Mouse (Mus musculus) spleen, adult 2 months (tissue): ENCODE measurements around the gene Scn11a. TPM values are rescaled to one million over a fixed set of nuclear protein-coding genes. Genes with fewer than 3 reads are reported as not detected.

Experiments
- DNase-seq, 2 experiments: peaks; one replicate each; pipeline versions ENCODE4 v3.0.0 to v3.0.0-alpha.2; 2012 to 2021; ENCODE audit warnings: low spot score in 2 of 2, low read depth in 1 of 2
- H3K27ac ChIP-seq: fragments of 200-500 bp; 2 replicates; pipeline ENCODE4 v1.5.1; 2012; ENCODE audit warnings: low read length, inconsistent platforms; ENCODE audit not compliant: insufficient read depth
- H3K27me3 ChIP-seq: fragments of 200-500 bp; 2 replicates; pipeline ENCODE4 v1.6.1; 2012; ENCODE audit warnings: mild to moderate bottlenecking, moderate library complexity, low read length, inconsistent platforms; ENCODE audit not compliant: control insufficient read depth, insufficient read depth
- H3K36me3 ChIP-seq: fragments of 200-500 bp; 2 replicates; pipeline ENCODE4 v1.6.1; 2012; ENCODE audit warnings: mild to moderate bottlenecking, low read length, inconsistent platforms; ENCODE audit not compliant: control insufficient read depth, insufficient read depth
- H3K4me1 ChIP-seq: fragments of 200-500 bp; 2 replicates; pipeline ENCODE4 v1.6.1; 2011; ENCODE audit warnings: inconsistent platforms; ENCODE audit not compliant: control insufficient read depth, insufficient read depth, insufficient read length
- H3K4me3 ChIP-seq: fragments of 200-500 bp; 2 replicates; pipeline ENCODE4 v1.5.1; 2011; ENCODE audit warnings: mild to moderate bottlenecking, inconsistent platforms; ENCODE audit not compliant: insufficient read depth, insufficient read length; ENCODE audit errors: extremely low read depth
- CTCF ChIP-seq: fragments of 200-500 bp; IDR thresholded peaks from 2 replicates; pipeline ENCODE4 v1.5.1; 2011; ENCODE audit warnings: mild to moderate bottlenecking, inconsistent platforms; ENCODE audit not compliant: insufficient read depth, insufficient read length, insufficient replicate concordance; ENCODE audit errors: extremely low read depth
- POLR2A ChIP-seq: fragments of 200-500 bp; IDR thresholded peaks from 2 replicates; pipeline ENCODE4 v1.6.1; 2011; ENCODE audit warnings: low read depth, low read length, inconsistent platforms
- WGBS: fragments of 180-500 bp; shearing (Covaris S2); methylation state at CpG from one replicate; pipeline ENCODE4 v1.1.7; 2018; 5-methylcytosine and 5-hydroxymethylcytosine counted together
- polyA plus RNA-seq: library from polyadenylated mRNA; depleted of rRNA; stranded (reverse); fragments of >200 nt; gene quantifications from 2 replicates; pipeline ENCODE4 v1.2.3, GENCODE M21; 2012

Gene Scn11a
- polyA plus RNA-seq, 1 experiment = not detected

DNA sequence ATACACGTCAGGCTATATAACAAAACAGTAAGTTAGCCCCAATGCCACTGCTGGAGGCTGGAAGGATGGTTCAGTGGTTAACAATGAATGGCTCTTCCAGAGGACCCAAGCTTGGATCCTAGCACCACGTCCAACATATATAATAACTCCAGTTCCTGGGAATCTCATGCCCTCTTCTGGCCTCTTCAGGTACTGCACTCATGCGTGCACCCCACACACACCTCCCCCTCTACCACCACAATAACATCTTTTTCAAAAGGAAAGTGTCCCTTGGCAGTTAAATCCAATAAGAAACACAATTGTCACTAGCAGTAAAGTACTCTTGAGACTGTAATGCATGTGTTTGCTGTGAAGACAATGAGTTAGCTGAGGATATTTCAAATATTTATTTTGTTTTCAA, 65.0 kb downstream of the Scn11a start:
- WGBS = 84% methylated on average over 3 of the region's 3 CpGs
- H3K4me3 ChIP-seq = no peak overlapping the region
- H3K27ac ChIP-seq = no peak overlapping the region
- H3K36me3 ChIP-seq = no peaks in the 10 kb centered on the region
- TF ChIP-seq CTCF (no peak), POLR2A (no peak)
- no peaks in the 10 kb centered on the region for H3K27me3 ChIP-seq
- DNase-seq = no peak
- no peaks in the 10 kb centered on the region for H3K4me1 ChIP-seq

DNA sequence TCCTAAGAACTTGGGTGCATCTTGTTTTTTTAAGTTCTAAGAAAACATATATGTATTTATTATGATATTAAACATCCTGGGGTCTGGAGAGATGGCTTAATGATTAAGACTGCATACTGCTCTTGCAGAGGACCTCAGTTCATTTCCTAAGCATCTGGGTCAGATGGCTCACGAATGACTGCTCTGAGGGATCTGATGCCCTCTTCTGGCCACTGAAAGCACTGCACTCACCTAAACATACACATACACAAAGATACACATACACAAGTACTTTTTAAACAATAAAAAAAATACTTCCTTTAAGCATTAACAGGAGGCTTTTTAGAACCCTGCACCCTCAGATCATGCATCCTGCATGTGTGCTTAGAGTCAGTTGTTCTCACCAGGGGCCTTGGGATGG, 65.8 kb downstream of the Scn11a start:
- no peaks in the 10 kb centered on the region for H3K36me3 ChIP-seq
- H3K4me3 ChIP-seq = no peak overlapping the region
- DNase-seq = no peak
- no peak for TF ChIP-seq POLR2A
- no peak for TF ChIP-seq CTCF
- 93% methylated on average over 1 of the region's 1 CpGs for WGBS
- no peaks in the 10 kb centered on the region for H3K4me1 ChIP-seq
- no peak overlapping the region for H3K27ac ChIP-seq
- H3K27me3 ChIP-seq = no peaks in the 10 kb centered on the region

DNA sequence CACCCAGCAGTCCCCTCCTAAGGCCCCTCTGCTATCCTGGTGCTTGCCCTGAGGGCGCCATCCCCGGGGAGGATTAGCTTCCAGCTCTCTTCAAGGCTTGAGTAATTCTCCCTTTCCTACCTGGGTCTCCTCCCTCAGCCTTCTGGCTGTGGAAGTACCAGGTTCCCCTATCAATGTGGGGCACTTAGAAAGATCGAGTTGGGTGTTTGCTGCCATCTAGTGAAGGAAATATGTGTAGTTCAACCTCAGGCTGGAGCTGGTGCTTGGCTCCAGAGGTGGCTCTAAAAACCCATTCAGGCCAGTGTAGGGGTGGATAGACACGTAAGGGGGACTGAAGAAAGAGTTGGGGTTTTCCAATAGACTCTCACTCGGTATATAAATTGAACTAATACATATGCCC, 73.7 kb downstream of the Scn11a start:
- no peaks in the 10 kb centered on the region for H3K36me3 ChIP-seq
- no peaks in the 10 kb centered on the region for H3K4me1 ChIP-seq
- H3K4me3 ChIP-seq = no peak overlapping the region
- H3K27me3 ChIP-seq = no peaks in the 10 kb centered on the region
- WGBS = 14% methylated on average over 5 of the region's 5 CpGs
- DNase-seq = no peak
- H3K27ac ChIP-seq = no peak overlapping the region
- TF ChIP-seq POLR2A (no peak), CTCF (peak; percentile 41; the same call in 1 of the 2 replicates)

DNA sequence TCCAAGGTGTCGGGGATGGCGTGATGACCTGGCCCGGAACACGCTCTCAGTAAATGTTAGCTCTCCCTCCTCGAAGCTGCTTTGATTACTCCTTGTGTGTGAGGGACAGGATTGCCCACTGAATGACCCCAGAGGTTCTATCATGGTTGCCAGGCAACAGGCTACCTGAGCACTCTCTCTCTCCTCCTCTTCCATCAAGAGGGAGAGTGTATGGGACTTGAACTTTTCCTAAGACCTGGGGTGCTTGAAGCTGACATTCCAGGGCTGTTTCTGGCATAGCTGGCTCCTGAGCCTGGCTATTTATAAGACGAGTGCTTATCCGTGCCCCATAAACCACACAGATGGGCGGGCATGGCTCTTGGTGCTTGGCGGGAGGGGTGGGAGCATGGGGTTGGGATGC, 76.1 kb downstream of the Scn11a start:
- DNase-seq = no peak
- no peaks in the 10 kb centered on the region for H3K27me3 ChIP-seq
- H3K36me3 ChIP-seq = no peaks in the 10 kb centered on the region
- peaks cover 6% of the 10 kb centered on the region; the same call in 1 of the 2 replicates for H3K4me1 ChIP-seq
- no peak overlapping the region for H3K4me3 ChIP-seq
- WGBS = 84% methylated on average over 9 of the region's 9 CpGs
- no peak overlapping the region for H3K27ac ChIP-seq
- TF ChIP-seq POLR2A (no peak), CTCF (no peak)

DNA sequence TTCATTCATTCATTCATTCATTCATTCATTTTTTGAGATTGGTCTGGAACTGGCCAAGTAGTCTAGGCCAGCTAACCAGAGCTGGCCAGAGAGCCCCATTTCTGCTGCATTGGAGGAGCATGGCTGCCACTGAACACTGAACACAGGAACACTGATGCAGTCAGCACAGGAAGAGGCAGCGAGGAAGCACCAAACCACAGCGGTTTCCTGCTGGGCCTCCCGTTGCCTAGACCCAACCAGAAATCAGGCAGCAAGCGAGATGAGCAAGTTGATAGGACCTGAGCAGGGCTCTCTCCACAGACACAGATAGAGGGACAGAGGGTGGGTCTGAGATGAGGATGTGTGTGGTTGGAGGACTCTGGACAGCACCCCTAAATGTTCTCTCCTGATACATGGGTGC, 81.4 kb downstream of the Scn11a start:
- Histone ChIP-seq H3K27ac (peak overlapping the region; percentile 77), H3K4me1 (peaks cover 19% of the 10 kb centered on the region; the same call in 1 of the 2 replicates), H3K4me3 (peak overlapping the region; percentile 25; the same call in 1 of the 2 replicates), H3K36me3 (no peaks in the 10 kb centered on the region), H3K27me3 (no peaks in the 10 kb centered on the region)
- TF ChIP-seq CTCF = no peak
- TF ChIP-seq POLR2A = no peak; the same call in 1 of the 2 replicates
- 4% methylated on average over 4 of the region's 4 CpGs for whole genome bisulfite sequencing
- peak; percentile 34 to 62 for DNase-seq

DNA sequence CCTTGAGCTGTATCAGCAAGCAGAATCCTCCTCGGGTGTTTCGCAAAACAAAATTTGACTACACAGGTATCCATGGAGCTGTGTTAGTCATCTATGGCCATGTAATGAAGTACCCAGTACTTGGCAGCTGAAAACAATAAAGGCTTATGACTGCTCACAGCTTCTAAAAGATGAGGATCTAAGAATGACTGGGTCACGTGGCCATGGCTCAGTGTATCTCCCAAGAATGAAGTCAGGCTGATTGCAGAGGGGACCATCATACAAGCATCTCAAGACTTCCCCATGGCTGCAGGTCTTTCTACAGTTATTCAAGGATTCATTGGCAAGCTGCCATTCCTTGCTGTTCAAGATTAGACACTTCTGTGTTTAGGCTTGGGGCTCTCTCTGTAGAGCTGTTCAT, 81.9 kb downstream of the Scn11a start:
- TF ChIP-seq POLR2A (no peak), CTCF (no peak)
- 68% methylated on average over 3 of the region's 3 CpGs for WGBS
- no peaks in the 10 kb centered on the region for H3K27me3 ChIP-seq
- H3K4me3 ChIP-seq = no peak overlapping the region
- H3K4me1 ChIP-seq = peaks cover 19% of the 10 kb centered on the region; the same call in 1 of the 2 replicates
- 0 out of 2 replicates have a peak overlapping the region, but pooled peaks have one; percentile 5 for H3K27ac ChIP-seq
- H3K36me3 ChIP-seq = no peaks in the 10 kb centered on the region
- DNase-seq = no peak

DNA sequence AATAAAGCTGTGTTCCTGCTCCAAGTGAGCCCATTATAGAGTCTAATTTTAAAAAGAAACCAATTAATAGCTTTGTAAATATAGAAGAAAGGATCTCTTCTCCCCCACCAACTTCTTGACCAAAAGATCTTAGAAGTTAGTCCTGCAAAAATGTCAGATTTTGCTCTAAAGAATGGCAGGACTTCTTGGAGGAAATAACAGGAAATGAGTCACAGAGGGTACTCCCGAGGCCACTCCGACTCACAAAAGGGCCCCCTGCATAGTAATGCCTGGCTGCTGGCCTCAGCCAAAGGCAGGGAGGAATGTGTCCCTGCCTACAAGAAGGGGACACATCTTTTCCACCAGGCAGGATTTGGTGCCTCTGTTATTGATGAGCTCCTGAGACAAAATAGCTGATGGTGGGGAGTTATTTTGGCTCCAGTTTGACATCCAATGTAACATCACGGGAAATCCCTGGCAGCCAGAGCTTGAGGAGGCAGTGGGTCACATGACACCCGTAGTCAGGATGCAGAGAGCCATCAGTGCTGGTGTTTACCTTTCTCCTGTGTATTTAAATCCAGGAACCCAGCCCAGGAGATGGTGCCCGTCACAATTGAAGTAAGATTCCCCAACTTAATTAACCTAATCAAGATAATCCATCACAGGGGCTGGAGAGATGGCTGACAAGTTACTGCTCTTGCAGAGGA, 84.0 kb downstream of the Scn11a start:
- no peak for TF ChIP-seq CTCF
- no peak for TF ChIP-seq POLR2A
- H3K27ac ChIP-seq = no peak overlapping the region
- H3K27me3 ChIP-seq = no peaks in the 10 kb centered on the region
- no peak overlapping the region for H3K4me3 ChIP-seq
- no peak for DNase-seq
- WGBS = 53% methylated on average over 5 of the region's 5 CpGs
- no peaks in the 10 kb centered on the region for H3K36me3 ChIP-seq
- peaks cover 19% of the 10 kb centered on the region; the same call in 1 of the 2 replicates for H3K4me1 ChIP-seq
